Mouse (Mus musculus) stomach, embryonic 15.5 days (tissue): Measurements from ENCODE around the gene Myl7. TPM values are rescaled to one million over a fixed set of nuclear protein-coding genes. Genes with fewer than 3 reads are reported as not detected.

Experiments
- ATAC-seq: fragments of 200-750 bp; cut with Nextera tagmentation; 2 replicates; pipeline ENCODE4 v1.8.0; 2017; ENCODE audit warnings: low read depth, moderate number of reproducible peaks, moderate TSS enrichment; ENCODE audit not compliant: insufficient read depth, low FRiP score
- H3K27ac ChIP-seq: fragments of 300-500 bp; sonication (generic); 2 replicates; pipeline ENCODE4 v1.5.1; 2015; ENCODE audit warnings: mild to moderate bottlenecking, inconsistent platforms
- H3K27me3 ChIP-seq: fragments of 300-500 bp; sonication (generic); replicated peaks from 2 replicates; pipeline ENCODE4 v1.6.1; 2015; ENCODE audit warnings: inconsistent platforms
- H3K36me3 ChIP-seq: fragments of 300-500 bp; sonication (generic); 2 replicates; pipeline ENCODE4 v1.6.1; 2015; ENCODE audit warnings: inconsistent platforms
- H3K4me1 ChIP-seq: fragments of 300-500 bp; sonication (generic); 2 replicates; pipeline ENCODE4 v1.6.1; 2015; ENCODE audit warnings: inconsistent platforms
- H3K4me2 ChIP-seq: fragments of 300-500 bp; sonication (generic); 2 replicates; pipeline ENCODE4 v1.6.1; 2015; ENCODE audit warnings: mild to moderate bottlenecking, inconsistent platforms
- H3K4me3 ChIP-seq: fragments of 300-500 bp; sonication (generic); replicated peaks from 2 replicates; pipeline ENCODE4 v1.5.1; 2015; ENCODE audit warnings: inconsistent platforms
- H3K9ac ChIP-seq: fragments of 300-500 bp; sonication (generic); 2 replicates; pipeline ENCODE4 v1.6.1; 2015; ENCODE audit warnings: inconsistent platforms
- H3K9me3 ChIP-seq: fragments of 300-500 bp; sonication (generic); 2 replicates; pipeline ENCODE4 v1.6.1; 2016; ENCODE audit warnings: inconsistent platforms
- WGBS: fragments of 180-500 bp; shearing (Covaris S2); methylation state at CpG from one replicate; pipeline ENCODE4 v1.1.7; 2015; 5-methylcytosine and 5-hydroxymethylcytosine counted together
- polyA plus RNA-seq: library from polyadenylated mRNA; unstranded; fragments of >200 nt; fragmentation: Nextera tagmentation; extraction: Ambion mirVana; gene quantifications from 2 replicates; pipeline ENCODE4 v1.2.1, GENCODE M21; 2015

The Myl7 gene
- polyA plus RNA-seq, 1 experiment from 2014 or later: 25.2 TPM

DNA sequence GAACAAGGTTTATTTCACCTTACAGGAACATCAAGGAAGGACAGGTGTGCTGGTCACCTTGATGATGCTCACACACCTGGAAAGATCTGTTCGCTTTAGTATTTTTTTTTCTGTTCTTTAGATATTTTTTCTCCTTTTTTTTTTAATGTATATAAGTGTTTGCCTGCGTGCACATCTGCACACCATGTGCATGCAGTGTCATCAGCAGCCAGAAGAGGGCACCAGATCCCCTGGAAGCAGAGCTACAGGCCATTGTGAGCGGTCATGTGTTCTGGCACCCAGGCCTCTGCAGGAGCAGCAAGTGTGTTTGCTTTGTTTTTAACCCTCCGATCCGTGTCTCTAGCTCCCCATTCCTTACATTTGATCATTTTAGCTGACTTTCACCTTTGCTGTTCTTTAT lies 18.7 kb downstream of the Myl7 start:
- no peaks in the 10 kb centered on the region for H3K27me3 ChIP-seq
- H3K4me1 ChIP-seq: peaks cover 10% of the 10 kb centered on the region
- H3K4me3 ChIP-seq: no peak overlapping the region
- H3K9me3 ChIP-seq: no peaks in the 10 kb centered on the region
- H3K4me2 ChIP-seq: no peak overlapping the region
- H3K36me3 ChIP-seq: peaks cover 2% of the 10 kb centered on the region; the same call in 1 of the 2 replicates
- 56% methylated on average over 5 of the region's 5 CpGs for WGBS
- ATAC-seq: no peak
- H3K9ac ChIP-seq: no peak overlapping the region
- no peak overlapping the region for H3K27ac ChIP-seq

DNA sequence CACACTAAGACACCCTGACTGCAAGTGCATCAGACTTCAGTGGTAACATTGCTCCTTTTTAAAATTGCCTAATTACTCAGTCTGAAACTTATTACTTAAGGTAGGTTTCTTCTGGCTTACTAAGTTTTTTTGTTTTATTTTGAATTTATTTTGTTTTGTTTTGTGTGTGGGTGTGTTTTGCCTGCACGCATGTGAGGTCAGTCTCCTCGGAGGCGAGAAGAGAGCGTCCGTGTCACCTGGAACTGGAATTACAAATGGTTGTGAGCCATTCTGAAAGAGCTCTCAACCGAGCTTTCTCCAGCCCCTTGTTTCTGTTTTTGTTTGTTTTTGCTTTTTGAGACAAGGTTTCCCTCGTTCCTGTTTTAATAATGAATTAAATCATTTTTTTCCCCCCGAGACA lies 19.9 kb downstream of the Myl7 start:
- 25% methylated on average over 8 of the region's 8 CpGs for whole genome bisulfite sequencing
- Histone ChIP-seq H3K9me3 (no peaks in the 10 kb centered on the region), H3K4me1 (peaks cover 10% of the 10 kb centered on the region), H3K27me3 (no peaks in the 10 kb centered on the region), H3K4me3 (peak overlapping the region; percentile 84), H3K9ac (no peak overlapping the region; the same call in 1 of the 2 replicates), H3K36me3 (peaks cover 14% of the 10 kb centered on the region), H3K27ac (peak overlapping the region; percentile 85), H3K4me2 (peak overlapping the region; percentile 68)
- ATAC-seq: no peak

DNA sequence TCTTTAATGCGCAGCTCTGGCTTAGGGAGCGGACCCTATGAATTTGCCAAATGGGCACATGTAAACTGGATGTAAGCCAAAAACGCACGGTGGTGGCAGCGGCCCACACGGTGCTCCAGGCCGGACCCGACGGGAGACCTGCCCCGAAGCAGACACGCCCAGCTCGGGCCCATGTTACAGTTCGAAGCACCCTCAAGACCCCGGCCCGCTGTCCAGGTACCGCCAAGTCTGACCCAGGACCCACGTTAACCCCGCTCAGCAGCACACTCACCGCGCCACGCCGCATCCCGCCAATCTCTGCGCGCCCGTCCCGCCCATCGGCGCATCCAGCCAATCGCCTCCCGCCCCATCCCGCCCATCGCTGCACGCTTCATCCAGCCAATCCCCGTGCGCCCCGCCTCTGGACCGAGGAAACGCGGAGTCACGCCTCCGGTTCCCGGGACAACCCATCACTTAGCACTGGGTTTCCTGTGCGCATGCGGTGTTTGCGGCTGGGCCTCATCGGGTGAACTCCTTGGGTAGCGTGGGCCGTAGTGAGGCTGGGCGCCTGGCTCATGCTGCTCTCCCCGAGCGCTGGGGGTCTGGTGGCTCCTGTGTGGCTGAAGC lies 20.6 kb downstream of the Myl7 start, which contains the start of gene Pold2:
Gene Pold2 (minus strand): TSS at position 372 of the 606 bp plus-strand sequence.
- H3K9ac ChIP-seq: peak within 1 kb of the TSS; percentile 65
- peak within 1 kb of the TSS; percentile 85 for H3K27ac ChIP-seq
- peaks cover 10% of the 10 kb centered on the region for H3K4me1 ChIP-seq
- no peaks in the 10 kb centered on the region for H3K27me3 ChIP-seq
- H3K9me3 ChIP-seq: no peaks in the 10 kb centered on the region
- peaks cover 20% of the 10 kb centered on the region for H3K36me3 ChIP-seq
- H3K4me2 ChIP-seq: peak within 1 kb of the TSS; percentile 75
- peak within 1 kb of the TSS; percentile 84 for H3K4me3 ChIP-seq
- ATAC-seq: peak; percentile 99
- under 1% methylated on average over 52 of the region's 52 CpGs for WGBS

DNA sequence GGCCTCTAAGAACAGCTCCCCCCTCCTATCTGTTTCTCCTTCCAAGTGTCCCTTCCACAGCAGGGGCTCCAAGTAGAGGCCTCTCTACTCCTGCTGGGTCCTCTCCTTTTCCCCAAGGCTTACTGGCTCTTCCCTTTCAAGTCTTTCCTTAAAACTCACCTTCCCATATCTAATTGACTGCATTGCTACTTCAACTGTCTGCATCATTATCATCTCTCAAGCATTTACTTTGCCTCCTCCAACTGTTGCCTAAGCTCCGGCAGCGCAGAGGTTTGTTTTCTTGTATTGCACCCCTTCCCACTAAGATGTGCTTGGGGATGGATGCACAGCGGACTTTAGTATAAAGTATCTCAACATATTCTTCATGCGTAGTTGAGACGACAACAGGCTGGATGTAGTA lies 21.2 kb downstream of the Myl7 start:
- Histone ChIP-seq H3K4me3 (peak overlapping the region; percentile 84), H3K4me2 (peak overlapping the region; percentile 75), H3K9ac (peak overlapping the region; percentile 65), H3K9me3 (no peaks in the 10 kb centered on the region), H3K27me3 (no peaks in the 10 kb centered on the region), H3K4me1 (peaks cover 10% of the 10 kb centered on the region), H3K36me3 (peaks cover 27% of the 10 kb centered on the region), H3K27ac (no peak overlapping the region)
- no peak for ATAC-seq
- WGBS: under 1% methylated on average over 5 of the region's 5 CpGs

DNA sequence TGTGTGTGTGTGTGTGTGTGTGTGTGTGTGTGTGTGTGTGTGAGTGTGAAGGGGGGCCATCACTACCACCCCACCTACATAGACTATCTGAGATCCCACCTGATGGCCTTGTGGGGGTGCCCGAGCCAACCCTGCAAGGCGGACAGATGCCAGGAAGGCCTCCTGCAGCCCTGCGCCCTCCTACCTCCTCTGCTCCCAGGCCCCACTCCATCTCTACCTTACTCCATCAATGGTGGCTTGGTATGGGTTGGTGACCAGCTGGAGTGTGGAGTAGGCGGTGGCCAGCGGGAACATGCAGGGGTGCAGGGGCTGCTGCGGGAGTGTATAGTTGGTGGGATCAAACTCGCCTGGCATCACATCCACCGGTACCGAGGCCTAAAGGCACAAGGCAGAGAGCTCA lies 25.4 kb downstream of the Myl7 start:
- ATAC-seq: no peak
- no peak overlapping the region for H3K9ac ChIP-seq
- H3K4me3 ChIP-seq: no peak overlapping the region
- H3K4me1 ChIP-seq: peaks cover 10% of the 10 kb centered on the region
- no peak overlapping the region for H3K27ac ChIP-seq
- no peaks in the 10 kb centered on the region for H3K27me3 ChIP-seq
- 94% methylated on average over 9 of the region's 9 CpGs for WGBS
- peaks cover 52% of the 10 kb centered on the region for H3K36me3 ChIP-seq
- no peaks in the 10 kb centered on the region for H3K9me3 ChIP-seq
- H3K4me2 ChIP-seq: no peak overlapping the region

DNA sequence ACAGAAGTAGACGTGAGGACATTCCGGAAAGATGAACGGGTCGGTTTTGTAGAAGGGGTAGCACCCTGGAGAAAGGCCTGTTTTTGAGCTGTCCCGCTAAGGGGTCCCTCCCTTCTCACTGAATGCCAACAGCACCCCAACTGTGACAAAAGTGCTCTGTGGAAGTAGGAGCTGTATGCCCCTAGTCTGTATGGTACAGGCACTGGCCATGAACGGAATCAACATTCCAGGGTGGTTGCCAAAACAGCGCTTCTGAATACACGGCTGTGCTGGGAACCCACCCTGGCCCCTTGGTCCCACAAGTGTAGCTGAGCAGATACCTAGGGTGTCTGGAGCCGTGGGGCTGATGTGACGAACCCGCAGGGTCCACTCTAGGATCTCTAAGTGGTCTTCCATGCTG lies 25.9 kb downstream of the Myl7 start:
- H3K4me3 ChIP-seq: no peak overlapping the region
- H3K9ac ChIP-seq: no peak overlapping the region
- H3K36me3 ChIP-seq: peaks cover 52% of the 10 kb centered on the region
- no peaks in the 10 kb centered on the region for H3K9me3 ChIP-seq
- H3K27me3 ChIP-seq: no peaks in the 10 kb centered on the region
- WGBS: 96% methylated on average over 11 of the region's 11 CpGs
- H3K27ac ChIP-seq: no peak overlapping the region
- H3K4me1 ChIP-seq: peaks cover 10% of the 10 kb centered on the region
- no peak for ATAC-seq
- H3K4me2 ChIP-seq: no peak overlapping the region

DNA sequence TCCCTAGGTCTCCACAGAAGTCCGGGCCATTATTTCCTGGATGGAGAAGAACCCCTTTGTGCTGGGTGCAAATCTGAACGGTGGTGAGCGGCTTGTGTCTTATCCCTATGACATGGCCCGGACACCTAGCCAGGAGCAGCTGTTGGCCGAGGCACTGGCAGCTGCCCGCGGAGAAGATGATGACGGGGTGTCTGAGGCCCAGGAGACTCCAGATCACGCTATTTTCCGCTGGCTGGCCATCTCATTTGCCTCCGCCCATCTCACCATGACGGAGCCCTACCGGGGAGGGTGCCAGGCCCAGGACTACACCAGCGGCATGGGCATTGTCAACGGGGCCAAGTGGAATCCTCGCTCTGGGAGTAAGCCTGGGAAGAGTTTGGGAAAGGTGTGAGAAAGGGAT lies 28.5 kb downstream of the Myl7 start:
- Histone ChIP-seq H3K27ac (no peak overlapping the region), H3K4me3 (no peak overlapping the region), H3K9ac (no peak overlapping the region), H3K27me3 (no peaks in the 10 kb centered on the region), H3K9me3 (no peaks in the 10 kb centered on the region), H3K4me1 (no peaks in the 10 kb centered on the region), H3K4me2 (no peak overlapping the region), H3K36me3 (peaks cover 52% of the 10 kb centered on the region)
- no peak for ATAC-seq
- WGBS: 89% methylated on average over 16 of the region's 16 CpGs

DNA sequence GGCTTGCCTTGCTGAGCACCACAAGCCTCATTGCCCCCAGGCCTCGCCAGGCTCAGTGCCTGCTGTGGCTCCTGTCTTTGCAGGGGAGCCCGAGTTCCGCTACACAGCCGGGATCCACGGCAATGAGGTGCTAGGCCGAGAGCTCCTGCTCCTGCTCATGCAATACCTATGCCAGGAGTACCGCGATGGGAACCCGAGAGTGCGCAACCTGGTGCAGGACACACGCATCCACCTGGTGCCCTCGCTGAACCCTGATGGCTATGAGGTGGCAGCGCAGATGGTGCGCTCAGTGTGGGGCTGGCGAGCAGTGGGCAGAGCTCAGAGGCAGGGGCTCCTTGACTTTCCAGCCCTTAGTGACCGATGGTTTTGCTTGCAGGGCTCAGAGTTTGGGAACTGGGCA lies 29.3 kb downstream of the Myl7 start:
- WGBS: 90% methylated on average over 16 of the region's 16 CpGs
- no peak overlapping the region for H3K4me2 ChIP-seq
- no peak overlapping the region for H3K27ac ChIP-seq
- no peak for ATAC-seq
- H3K36me3 ChIP-seq: peaks cover 45% of the 10 kb centered on the region
- no peaks in the 10 kb centered on the region for H3K27me3 ChIP-seq
- no peaks in the 10 kb centered on the region for H3K9me3 ChIP-seq
- no peak overlapping the region for H3K9ac ChIP-seq
- H3K4me3 ChIP-seq: no peak overlapping the region
- H3K4me1 ChIP-seq: no peaks in the 10 kb centered on the region

DNA sequence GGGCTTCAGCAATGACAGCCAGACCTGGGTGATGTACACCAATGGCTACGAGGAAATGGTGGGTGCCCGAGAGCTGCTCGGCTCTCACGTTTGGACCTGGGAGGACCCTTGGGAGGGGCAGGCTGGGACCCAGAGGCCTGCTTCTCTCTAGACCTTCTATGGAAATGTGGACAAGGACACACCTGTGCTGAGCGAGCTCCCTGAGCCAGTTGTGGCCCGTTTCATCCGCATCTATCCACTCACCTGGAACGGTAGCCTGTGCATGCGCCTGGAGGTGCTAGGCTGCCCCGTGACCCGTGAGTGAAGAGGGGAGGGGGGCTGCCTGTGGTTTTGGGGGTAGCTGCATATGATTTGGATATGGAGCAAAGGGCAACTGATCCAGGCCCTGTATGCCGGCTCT lies 30.3 kb downstream of the Myl7 start:
- Histone ChIP-seq H3K4me1 (no peaks in the 10 kb centered on the region), H3K4me3 (no peak overlapping the region), H3K36me3 (peaks cover 35% of the 10 kb centered on the region), H3K9ac (no peak overlapping the region), H3K9me3 (no peaks in the 10 kb centered on the region), H3K4me2 (no peak overlapping the region), H3K27me3 (no peaks in the 10 kb centered on the region), H3K27ac (no peak overlapping the region)
- ATAC-seq: no peak
- WGBS: 90% methylated on average over 12 of the region's 12 CpGs

DNA sequence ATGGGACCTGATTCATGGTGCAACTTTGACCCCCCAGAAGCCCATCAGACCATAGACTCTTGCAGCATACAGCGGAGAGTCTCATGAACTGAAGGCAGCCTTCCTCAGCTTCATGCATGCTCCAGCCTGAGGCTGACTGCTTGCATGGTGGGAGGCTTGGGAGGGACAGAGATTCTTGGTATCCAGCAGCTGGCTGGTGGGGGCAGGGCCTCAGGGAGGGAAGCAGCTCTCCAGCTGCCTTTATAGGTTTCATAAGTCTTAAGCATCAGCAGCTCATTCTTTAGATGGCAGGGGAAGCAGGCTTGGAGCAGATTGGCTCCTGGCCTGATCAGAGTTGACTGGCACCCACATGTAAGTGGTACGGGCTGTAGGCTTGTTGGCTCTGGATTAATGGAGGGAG lies 31.4 kb downstream of the Myl7 start:
- no peak overlapping the region for H3K4me3 ChIP-seq
- 74% methylated on average over 2 of the region's 2 CpGs for WGBS
- peaks cover 10% of the 10 kb centered on the region for H3K4me1 ChIP-seq
- no peak overlapping the region for H3K27ac ChIP-seq
- no peak for ATAC-seq
- no peak overlapping the region for H3K4me2 ChIP-seq
- peaks cover 24% of the 10 kb centered on the region for H3K36me3 ChIP-seq
- H3K27me3 ChIP-seq: no peaks in the 10 kb centered on the region
- H3K9me3 ChIP-seq: no peaks in the 10 kb centered on the region
- H3K9ac ChIP-seq: no peak overlapping the region

DNA sequence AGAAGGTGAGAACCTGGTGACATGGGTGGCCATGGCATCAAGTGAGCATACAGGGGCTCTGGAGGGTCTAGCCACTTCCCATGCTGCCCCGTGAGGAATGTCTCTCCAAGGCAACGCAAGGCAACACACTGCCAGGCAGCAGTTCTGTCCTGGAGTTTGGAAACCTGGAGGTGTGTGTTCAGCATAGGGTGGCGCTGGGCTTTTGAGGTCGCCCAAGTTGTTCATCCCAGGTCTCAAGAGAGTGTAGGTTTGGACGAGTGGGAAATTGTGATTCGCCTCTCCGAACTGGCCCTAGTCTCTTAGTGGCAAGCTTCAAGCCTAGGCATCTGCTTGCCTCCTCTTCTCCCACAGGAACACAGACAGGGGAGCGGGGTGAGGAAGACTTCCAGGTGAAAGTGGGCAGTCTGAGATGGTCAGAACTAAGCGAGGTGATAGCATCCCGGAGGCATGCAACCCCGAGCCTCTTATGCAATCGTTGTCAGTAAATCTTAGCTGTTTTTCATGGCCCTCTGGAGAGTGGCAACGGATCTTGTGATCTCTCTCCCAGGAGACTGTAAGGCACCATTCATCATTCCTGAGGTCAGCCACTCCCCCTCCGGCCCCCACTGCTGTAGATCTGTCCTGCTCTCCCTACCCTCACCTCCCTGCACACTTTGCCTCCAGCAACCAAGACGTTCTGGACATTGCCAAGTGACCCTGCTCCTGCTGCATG lies 36.0 kb downstream of the Myl7 start:
- H3K36me3 ChIP-seq: no peaks in the 10 kb centered on the region; the same call in 1 of the 2 replicates
- H3K4me3 ChIP-seq: peak overlapping the region; percentile 51
- peak overlapping the region; percentile 41; the same call in 1 of the 2 replicates for H3K9ac ChIP-seq
- peak overlapping the region; percentile 87 for H3K4me2 ChIP-seq
- no peak for ATAC-seq
- no peaks in the 10 kb centered on the region for H3K9me3 ChIP-seq
- H3K4me1 ChIP-seq: peaks cover 21% of the 10 kb centered on the region
- 17% methylated on average over 15 of the region's 15 CpGs for WGBS
- no peak overlapping the region for H3K27ac ChIP-seq
- H3K27me3 ChIP-seq: no peaks in the 10 kb centered on the region; the same call in 1 of the 2 replicates

DNA sequence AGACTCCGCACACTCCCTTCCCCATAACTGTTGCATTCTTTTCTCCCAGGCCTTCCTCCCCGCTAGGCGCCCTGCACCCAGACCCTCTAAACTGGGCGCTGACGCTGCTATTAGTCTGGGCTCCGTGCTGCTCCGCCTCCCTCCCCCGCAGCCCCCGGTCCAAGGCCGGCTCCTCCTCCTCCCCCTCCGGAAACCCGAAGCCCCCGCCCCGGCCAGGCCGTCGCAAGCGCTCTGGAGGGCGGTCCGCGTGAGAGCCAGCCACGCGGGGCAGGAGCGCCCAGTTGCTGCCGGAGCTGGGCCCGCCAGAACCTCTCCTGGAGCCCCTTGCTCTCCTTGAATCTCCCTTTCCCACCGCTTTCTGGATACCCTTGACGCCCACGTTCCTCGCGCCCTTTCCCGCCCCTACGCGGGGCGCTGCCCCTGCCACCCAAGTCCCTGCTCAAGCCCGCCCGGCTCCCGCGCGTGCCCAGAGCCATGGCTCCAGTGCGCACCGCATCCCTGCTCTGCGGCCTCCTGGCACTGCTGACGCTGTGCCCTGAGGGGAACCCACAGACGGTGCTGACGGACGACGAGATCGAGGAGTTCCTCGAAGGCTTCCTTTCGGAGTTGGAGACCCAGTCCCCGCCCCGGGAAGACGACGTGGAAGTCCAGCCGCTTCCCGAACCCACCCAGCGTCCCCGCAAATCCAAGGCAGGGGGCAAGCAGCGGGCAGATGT lies 36.7 kb downstream of the Myl7 start, which contains the start of gene Aebp1:
Gene Aebp1 (plus strand): TSS at position 270 of the 716 bp plus-strand sequence.
- H3K36me3 ChIP-seq: no peaks in the 10 kb centered on the region; the same call in 1 of the 2 replicates
- peak within 1 kb of the TSS; percentile 41 for H3K9ac ChIP-seq
- peaks cover 21% of the 10 kb centered on the region for H3K4me1 ChIP-seq
- H3K27me3 ChIP-seq: no peaks in the 10 kb centered on the region; the same call in 1 of the 2 replicates
- no peak within 1 kb of the TSS for H3K27ac ChIP-seq
- no peaks in the 10 kb centered on the region for H3K9me3 ChIP-seq
- peak within 1 kb of the TSS; percentile 51 for H3K4me3 ChIP-seq
- peak; percentile 63; the same call in 1 of the 2 replicates for ATAC-seq
- 2% methylated on average over 49 of the region's 59 CpGs for WGBS
- peak within 1 kb of the TSS; percentile 87 for H3K4me2 ChIP-seq
